Mouse (Mus musculus) cerebellum, adult 2 months (tissue): ENCODE measurements around the gene Ifit3b.

Source experiments
- CTCF ChIP-seq: fragments of 200-500 bp; IDR thresholded peaks from 2 replicates; pipeline ENCODE4 v1.5.1; 2011; ENCODE audit warnings: low read depth, mild to moderate bottlenecking, control low read depth, low read length, moderate library complexity, borderline replicate concordance; ENCODE audit not compliant: insufficient read depth
- POLR2A ChIP-seq: fragments of 200-500 bp; IDR thresholded peaks from 2 replicates; pipeline ENCODE4 v1.6.1; 2011; ENCODE audit warnings: low read length, control low read depth, borderline replicate concordance; ENCODE audit not compliant: insufficient read depth

GRCm38 (mm10) chr19:34569896-34570476 is 37.8 kb upstream of the Ifit3b start:
- TF ChIP-seq CTCF: no peak
- TF ChIP-seq POLR2A: no peak
